7 mouse cellular contexts compared by ENCODE assay signal in the genomic region with DNA sequence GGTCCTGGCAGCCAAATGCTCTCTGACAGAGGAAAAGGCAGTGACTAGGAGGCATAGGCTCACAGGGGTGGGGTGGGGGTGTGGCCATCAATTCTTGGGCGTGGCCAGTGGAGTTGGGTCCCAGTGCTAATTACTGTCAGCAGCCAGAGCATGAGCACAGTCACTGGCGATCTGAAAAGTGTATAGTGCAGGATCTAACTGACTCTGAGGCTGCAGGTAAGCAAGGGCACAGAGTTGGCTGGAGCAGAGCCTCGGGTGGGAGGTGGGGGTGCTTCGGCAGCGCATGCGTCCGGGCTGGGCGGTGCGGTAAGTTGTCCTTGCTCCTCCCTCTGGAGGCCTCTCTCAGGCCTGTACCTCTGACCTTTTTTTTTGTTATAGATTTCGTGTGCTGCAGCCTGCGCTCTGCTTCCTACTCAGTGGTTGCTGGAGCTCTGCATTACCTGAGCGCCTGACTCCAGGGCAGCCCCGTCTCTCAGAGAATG. TPM values are rescaled to one million over a fixed set of nuclear protein-coding genes. Genes with fewer than 3 reads are reported as not detected.
A peak's percentile ranks its signal among the peaks of the same experiment; 100 is the strongest.
DNase-seq lines count a peak whose midpoint lies in the region; ATAC-seq lines count a peak whose summit lies in the region.

A gene (plus strand): TSS at position 146 of the 482 bp plus-strand sequence.

- intact Hi-C loops in gastrocnemius, postnatal 14 days (cut with DNase I; ENCODE audit: low total_unique reads) = no loop called here

- peak within 1 kb of the TSS; percentile 77 for H3K4me2 ChIP-seq in liver, embryonic 16.5 days (ENCODE audit: low read depth, low read length)
- peak within 1 kb of the TSS; percentile 60 for H3K4me2 ChIP-seq in neural tube, embryonic 13.5 days

- peak within 1 kb of the TSS; percentile 70 for H3K4me3 ChIP-seq in liver, embryonic 16.5 days (ENCODE audit: low read depth, low read length)
- H3K4me3 ChIP-seq in neural tube, embryonic 13.5 days = peak within 1 kb of the TSS; percentile 37

- peak within 1 kb of the TSS; percentile 67 for H3K9ac ChIP-seq in liver, embryonic 16.5 days (ENCODE audit: low read depth, low read length)
- peak within 1 kb of the TSS; percentile 63 for H3K9ac ChIP-seq in neural tube, embryonic 13.5 days

- peak; percentile 78 for ATAC-seq in activated CD4-positive, CD25-positive, alpha-beta regulatory T cell, adult 4 months
- ATAC-seq in inflammation-experienced regulatory T-cells, adult 6 months = peak; percentile 64
- ATAC-seq in liver, embryonic 16.5 days (ENCODE audit: low read depth) = peak; percentile 96
- ATAC-seq in neural tube, embryonic 13.5 days (ENCODE audit: low read depth) = peak; percentile 82

- no peaks in the 10 kb centered on the region for H3K9me3 ChIP-seq in liver, embryonic 16.5 days (replicated peaks; ENCODE audit: control insufficient read depth, low read length)
- 0 out of 2 replicates have a peak, but pooled peaks cover 4% of the 10 kb centered on the region for H3K9me3 ChIP-seq in neural tube, embryonic 13.5 days

- whole genome bisulfite sequencing in liver, embryonic 16.5 days (ENCODE audit: insufficient replicate concordance) = 9% methylated on average over 13 of the region's 13 CpGs
- WGBS in neural tube, embryonic 13.5 days = 5% methylated on average over 13 of the region's 13 CpGs

- no peaks in the 10 kb centered on the region for H3K27me3 ChIP-seq in liver, embryonic 16.5 days (ENCODE audit: control insufficient read depth, insufficient read depth, low read depth, low read length)
- H3K27me3 ChIP-seq in neural tube, embryonic 13.5 days = no peaks in the 10 kb centered on the region

- DNase-seq in cerebellum, postnatal 25 days = peak; percentile 51 to 69
- peak; percentile 47 for DNase-seq in gastrocnemius, postnatal 14 days
- DNase-seq in urinary bladder, adult 2 months (ENCODE audit: low spot score) = no peak

- H3K4me1 ChIP-seq in liver, embryonic 16.5 days (ENCODE audit: control insufficient read depth, low read depth, low read length) = peaks cover 17% of the 10 kb centered on the region
- H3K4me1 ChIP-seq in neural tube, embryonic 13.5 days (replicated peaks) = peaks cover 8% of the 10 kb centered on the region

- H3K27ac ChIP-seq in liver, embryonic 16.5 days (ENCODE audit: low read length) = peak within 1 kb of the TSS; percentile 87
- H3K27ac ChIP-seq in neural tube, embryonic 13.5 days (replicated peaks) = no peak within 1 kb of the TSS

- H3K36me3 ChIP-seq in liver, embryonic 16.5 days (ENCODE audit: control insufficient read depth, insufficient read depth) = no peaks in the 10 kb centered on the region
- H3K36me3 ChIP-seq in neural tube, embryonic 13.5 days = no peaks in the 10 kb centered on the region

RNA-seq across cellular contexts. Expression of the gene that starts here (rescaled TPM):
- polyA plus RNA-seq in activated CD4-positive, CD25-positive, alpha-beta regulatory T cell, adult 4 months (2017; shearing (Covaris generic)) = not detected
- total RNA-seq in gastrocnemius, postnatal 14 days (2021) = 1 to 10 TPM; 2.2 to 3.2 TPM
- polyA plus RNA-seq in inflammation-experienced regulatory T-cells, adult 6 months (2017; shearing (Covaris generic)) = not detected
- 9.7 and 11.0 TPM in 2 replicates for polyA plus RNA-seq in liver, embryonic 16.5 days (2015; fragmentation: Nextera tagmentation; extraction: Ambion mirVana)
- polyA plus RNA-seq in neural tube, embryonic 13.5 days (2015; fragmentation: Nextera tagmentation; extraction: Ambion mirVana) = 2.4 and 3.2 TPM in 2 replicates
- 17.4 and 18.2 TPM in 2 replicates for polyA plus RNA-seq in urinary bladder, adult 2 months (2012; rRNA removed)

Comparison
In these comparisons a context has a peak if more than half of its experiments do, and no peak if none do; other contexts are left out.
1. Peak in ATAC-seq in activated CD4-positive, CD25-positive, alpha-beta regulatory T cell, adult 4 months; RNA of the gene not detected or under 1 TPM.
2. Peak in ATAC-seq in inflammation-experienced regulatory T-cells, adult 6 months; RNA of the gene not detected or under 1 TPM.